9 mouse cellular contexts compared by ENCODE assay signal in genomic region chr8:15270290-15270689, GRCm38 (mm10).
DNase-seq lines count a peak whose midpoint lies in the region; ATAC-seq and TF ChIP-seq lines count a peak whose summit lies in the region.
"Had no signal": no experiment of that assay in that cellular context is flagged by ENCODE, and none has a peak within 500 bp of the region (broad histone marks: within the 10 kb centered on the region; RNA-seq: fewer than 3 reads in every experiment).

No protein-coding gene starts in this region.

- 9% methylated on average over 5 of the region's 5 CpGs for WGBS in liver, postnatal 0 days (ENCODE audit: insufficient replicate concordance)

- no peaks in the 10 kb centered on the region for H3K9me3 ChIP-seq in liver, postnatal 0 days (ENCODE audit: low read length)

- no peak overlapping the region for H3K4me2 ChIP-seq in liver, postnatal 0 days (ENCODE audit: low read depth, low read length)
- H3K4me2 ChIP-seq: embryonic facial prominence, embryonic 13.5 days had no signal

- no peak for ATAC-seq in liver, postnatal 0 days
- ATAC-seq in megakaryocyte-erythroid progenitor cell, adult 5-6 weeks (replicated peaks; ENCODE audit: low FRiP score, low TSS enrichment, poor library complexity, severe bottlenecking): no peak

- H3K4me3 ChIP-seq in liver, postnatal 0 days (ENCODE audit: low read depth, low read length): no peak overlapping the region
- H3K4me3 ChIP-seq: embryonic facial prominence, embryonic 13.5 days had no signal

- no peak overlapping the region for H3K9ac ChIP-seq in liver, postnatal 0 days (replicated peaks)
- H3K9ac ChIP-seq: embryonic facial prominence, embryonic 13.5 days had no signal

- DNase-seq in ovary, postnatal 10 days (ENCODE audit: low spot score): peak; percentile 52
- no peak for DNase-seq in ovary, adult 18-20 months (ENCODE audit: low spot score)
- DNase-seq in cerebellum, adult 8-10 months: peak; percentile 51
- peak; percentile 48 to 83 for DNase-seq in frontal cortex, postnatal 10 days (ENCODE audit: low spot score in 2 of 2)
- peak; percentile 38 to 86 for DNase-seq in kidney, postnatal 36 days
- DNase-seq in liver, postnatal 0 days: peak; percentile 64
- peak; percentile 74 for DNase-seq in retina, postnatal 1 day

- TF ChIP-seq EP300 in liver, postnatal 0 days (IDR thresholded peaks at IDR 0.05; ENCODE audit: low read depth): no peak

- H3K4me1 ChIP-seq in liver, postnatal 0 days (ENCODE audit: insufficient read depth): no peaks in the 10 kb centered on the region
- H3K4me1 ChIP-seq: embryonic facial prominence, embryonic 13.5 days had no signal

- H3K36me3 ChIP-seq in liver, postnatal 0 days (replicated peaks; ENCODE audit: insufficient read depth, low read length): no peaks in the 10 kb centered on the region
- H3K36me3 ChIP-seq: embryonic facial prominence, embryonic 13.5 days had no signal

- TF ChIP-seq CTCF in liver, postnatal 0 days (IDR thresholded peaks at IDR 0.05; ENCODE audit: low read depth): peak; percentile 70

- no peak overlapping the region for H3K27ac ChIP-seq in liver, postnatal 0 days (ENCODE audit: low read depth)
- H3K27ac ChIP-seq: embryonic facial prominence, embryonic 13.5 days had no signal

- no peaks in the 10 kb centered on the region for H3K27me3 ChIP-seq in liver, postnatal 0 days (ENCODE audit: insufficient read depth, low read length)
